Mouse (Mus musculus) lung, postnatal 0 days (tissue): ENCODE data around the gene Gm28230.
A peak's percentile ranks its signal among the peaks of the same experiment; 100 is the strongest.

Experiments used
- CTCF ChIP-seq: IDR thresholded peaks from 2 replicates; pipeline ENCODE4 v1.5.1; 2016; ENCODE audit warnings: antibody characterized with exemption, mild to moderate bottlenecking
- EP300 ChIP-seq: IDR thresholded peaks from 2 replicates; pipeline ENCODE4 v1.6.1; 2016; ENCODE audit warnings: antibody characterized with exemption, mild to moderate bottlenecking, control low read depth

- peak; percentile 29; the same call in 1 of the 2 replicates for TF ChIP-seq CTCF
- no peak for TF ChIP-seq EP300
Observed at GRCm38 (mm10) chr2:74697567-74698121, 28.9 kb upstream of the Gm28230 start, which contains the start of gene Hoxd9.
